ENCODE assay signal across 8 mouse cellular contexts in genomic region chr2:14605207-14605606, GRCm38 (mm10). TPM values are rescaled to one million over a fixed set of nuclear protein-coding genes. Genes with fewer than 3 reads are reported as not detected.
DNase-seq lines count a peak whose midpoint lies in the region; ATAC-seq lines count a peak whose summit lies in the region.

No protein-coding gene starts in this region.

- H3K36me3 ChIP-seq in heart, embryonic 13.5 days: no peaks in the 10 kb centered on the region
- H3K36me3 ChIP-seq in hindbrain, embryonic 15.5 days: no peaks in the 10 kb centered on the region
- H3K36me3 ChIP-seq in midbrain, embryonic 13.5 days: no peaks in the 10 kb centered on the region

- DNase-seq in heart, postnatal 25 days (ENCODE audit: low spot score): no peak
- DNase-seq in brain, adult 2 months (ENCODE audit: low read depth, low spot score): peak; percentile 48
- no peak for DNase-seq in retina, embryonic 14.5 days (ENCODE audit: low spot score)
- DNase-seq in ovary, adult 18-20 months (ENCODE audit: low spot score): no peak

- ATAC-seq in heart, embryonic 13.5 days (ENCODE audit: extremely low read depth, insufficient number of reproducible peaks, low FRiP score, low TSS enrichment): no peak
- ATAC-seq in hindbrain, embryonic 15.5 days (ENCODE audit: low FRiP score, low read depth): no peak
- ATAC-seq in midbrain, embryonic 13.5 days: no peak
- ATAC-seq in CD4-positive, CD25-positive, alpha-beta regulatory T cell, adult 4 months: no peak

- H3K27me3 ChIP-seq in heart, embryonic 13.5 days (replicated peaks): no peaks in the 10 kb centered on the region
- peaks cover 3% of the 10 kb centered on the region; the same call in 1 of the 2 replicates for H3K27me3 ChIP-seq in hindbrain, embryonic 15.5 days
- peaks cover 30% of the 10 kb centered on the region for H3K27me3 ChIP-seq in midbrain, embryonic 13.5 days

- H3K9me3 ChIP-seq in heart, embryonic 13.5 days: no peaks in the 10 kb centered on the region
- H3K9me3 ChIP-seq in hindbrain, embryonic 15.5 days: no peaks in the 10 kb centered on the region
- H3K9me3 ChIP-seq in midbrain, embryonic 13.5 days: no peaks in the 10 kb centered on the region

- 2% methylated on average over 7 of the region's 7 CpGs for WGBS in heart, embryonic 13.5 days
- WGBS in hindbrain, embryonic 15.5 days: 9% methylated on average over 7 of the region's 7 CpGs
- WGBS in midbrain, embryonic 13.5 days: 6% methylated on average over 7 of the region's 7 CpGs

- peak overlapping the region; percentile 83 for H3K4me2 ChIP-seq in heart, embryonic 13.5 days
- peak overlapping the region; percentile 99 for H3K4me2 ChIP-seq in hindbrain, embryonic 15.5 days
- H3K4me2 ChIP-seq in midbrain, embryonic 13.5 days (replicated peaks): peak overlapping the region; percentile 95

- peak overlapping the region; percentile 95 for H3K27ac ChIP-seq in heart, embryonic 13.5 days (replicated peaks)
- peak overlapping the region; percentile 75; the same call in 1 of the 2 replicates for H3K27ac ChIP-seq in hindbrain, embryonic 15.5 days (replicated peaks)
- H3K27ac ChIP-seq in midbrain, embryonic 13.5 days: no peak overlapping the region

- intact Hi-C loops in heart, postnatal 25 days (cut with DNase I): loop anchor here (2.0 to 10.0 kb wide), 2 partner anchors 72 to 110 kb away; no protein-coding TSS in a partner anchor

- peak overlapping the region; percentile 81 for H3K4me3 ChIP-seq in heart, embryonic 13.5 days
- peak overlapping the region; percentile 73 for H3K4me3 ChIP-seq in hindbrain, embryonic 15.5 days
- H3K4me3 ChIP-seq in midbrain, embryonic 13.5 days (replicated peaks): peak overlapping the region; percentile 65

- H3K4me1 ChIP-seq in heart, embryonic 13.5 days: peaks cover 41% of the 10 kb centered on the region
- H3K4me1 ChIP-seq in hindbrain, embryonic 15.5 days (replicated peaks): peaks cover 29% of the 10 kb centered on the region
- H3K4me1 ChIP-seq in midbrain, embryonic 13.5 days (replicated peaks): peaks cover 34% of the 10 kb centered on the region

- H3K9ac ChIP-seq in heart, embryonic 13.5 days: peak overlapping the region; percentile 93
- peak overlapping the region; percentile 62 for H3K9ac ChIP-seq in hindbrain, embryonic 15.5 days
- H3K9ac ChIP-seq in midbrain, embryonic 13.5 days (replicated peaks): peak overlapping the region; percentile 75; the same call in 1 of the 2 replicates

RNA-seq across cellular contexts. Expression of gene Cacnb2, which starts 2.3 kb away (rescaled TPM):
- polyA plus RNA-seq in heart, embryonic 13.5 days (2015; fragmentation: Nextera tagmentation; extraction: Ambion mirVana): 9.0 and 9.5 TPM in 2 replicates
- total RNA-seq in heart, postnatal 25 days (2021): 10 to 100 TPM; 55.1 to 80.7 TPM
- polyA plus RNA-seq in hindbrain, embryonic 15.5 days (2015; fragmentation: Nextera tagmentation; extraction: Ambion mirVana): 7.5 and 8.2 TPM in 2 replicates
- 3.3 and 3.9 TPM in 2 replicates for polyA plus RNA-seq in midbrain, embryonic 13.5 days (2015; fragmentation: Nextera tagmentation; extraction: Ambion mirVana)
- under 1 TPM in 1 of 2 experiments, not detected in 1; 0.24 TPM for polyA plus RNA-seq in CD4-positive, CD25-positive, alpha-beta regulatory T cell, adult 4 months (2017; shearing (Covaris generic))
